Mouse (Mus musculus): ENCODE results near the gene Agrn.
A peak's percentile ranks its signal among the peaks of the same experiment; 100 is the strongest.

Gene Agrn

GRCm38 (mm10) chr4:156197131-156197828 is at the start of gene Agrn:
Gene Agrn, minus strand, starts transcription at chr4:156197488.
- no peak for DNase-seq (ENCODE audit: low read depth, low spot score)

- no peak for DNase-seq (ENCODE audit: low read depth, low spot score)
Observed at GRCm38 (mm10) chr4:156236651-156237447, 39.6 kb upstream of the Agrn start.

- peak; percentile 85 for DNase-seq (ENCODE audit: low read depth, low spot score)
Observed at GRCm38 (mm10) chr4:156235808-156236533, 38.7 kb upstream of the Agrn start, which contains the start of gene Noc2l. Gene Noc2l, plus strand, starts transcription at chr4:156236010.

- peak; percentile 76 for DNase-seq (ENCODE audit: low read depth, low spot score)
Observed at GRCm38 (mm10) chr4:156235360-156235770, 38.1 kb upstream of the Agrn start.

GRCm38 (mm10) chr4:156234701-156235213 is 37.5 kb upstream of the Agrn start, which contains the start of gene Plekhn1:
Gene Plekhn1, minus strand, starts transcription at chr4:156234857.
- DNase-seq (ENCODE audit: low read depth, low spot score), result peak; percentile 50

- DNase-seq (ENCODE audit: low read depth, low spot score), result no peak
Observed at GRCm38 (mm10) chr4:156234021-156234501, 36.8 kb upstream of the Agrn start.

- DNase-seq (ENCODE audit: low read depth, low spot score), result peak; percentile 88
Observed at GRCm38 (mm10) chr4:156228393-156229024, 31.2 kb upstream of the Agrn start.

GRCm38 (mm10) chr4:156227752-156228392 is 30.6 kb upstream of the Agrn start:
- DNase-seq (ENCODE audit: low read depth, low spot score), result peak; percentile 65

- DNase-seq (ENCODE audit: low read depth, low spot score), result no peak
Observed at GRCm38 (mm10) chr4:156224276-156224675, 27.0 kb upstream of the Agrn start.

GRCm38 (mm10) chr4:156219936-156220335 is 22.6 kb upstream of the Agrn start:
- no peak for DNase-seq (ENCODE audit: low read depth, low spot score)

GRCm38 (mm10) chr4:156217838-156218237 is 20.6 kb upstream of the Agrn start:
- no peak for DNase-seq (ENCODE audit: low read depth, low spot score)

GRCm38 (mm10) chr4:156217022-156217669 is 19.9 kb upstream of the Agrn start:
- no peak for DNase-seq (ENCODE audit: low read depth, low spot score)

GRCm38 (mm10) chr4:156216196-156216595 is 18.9 kb upstream of the Agrn start:
- DNase-seq (ENCODE audit: low read depth, low spot score), result no peak

GRCm38 (mm10) chr4:156215649-156216048 is 18.4 kb upstream of the Agrn start, which contains the start of gene Perm1:
Gene Perm1, plus strand, starts transcription at chr4:156215868.
- DNase-seq (ENCODE audit: low read depth, low spot score), result peak; percentile 66

GRCm38 (mm10) chr4:156213134-156213533 is 15.8 kb upstream of the Agrn start:
- no peak for DNase-seq (ENCODE audit: low read depth, low spot score)

- no peak for DNase-seq (ENCODE audit: low read depth, low spot score)
Observed at GRCm38 (mm10) chr4:156209963-156210635, 12.8 kb upstream of the Agrn start.

GRCm38 (mm10) chr4:156208872-156209271 is 11.6 kb upstream of the Agrn start:
- DNase-seq (ENCODE audit: low read depth, low spot score), result no peak

- no peak for DNase-seq (ENCODE audit: low read depth, low spot score)
Observed at GRCm38 (mm10) chr4:156203413-156204131, 6.3 kb upstream of the Agrn start.

GRCm38 (mm10) chr4:156203001-156203412 is 5.7 kb upstream of the Agrn start, which contains the start of gene AW011738:
Gene AW011738, plus strand, starts transcription at chr4:156203304.
- no peak for DNase-seq (ENCODE audit: low read depth, low spot score)

Data from 3T3-L1 (cell line).